Mouse (Mus musculus): Measurements from ENCODE around the gene Mepce. TPM values are rescaled to one million over a fixed set of nuclear protein-coding genes. Genes with fewer than 3 reads are reported as not detected.
"Not testable (repeated sequence)": the region's sequence is repeated elsewhere in the genome, so short reads cannot be mapped to it uniquely, and the experiment has no call there.

Mepce gene
- polyA plus RNA-seq, 1 experiment from 2014 or later, result 10.3 TPM

DNA sequence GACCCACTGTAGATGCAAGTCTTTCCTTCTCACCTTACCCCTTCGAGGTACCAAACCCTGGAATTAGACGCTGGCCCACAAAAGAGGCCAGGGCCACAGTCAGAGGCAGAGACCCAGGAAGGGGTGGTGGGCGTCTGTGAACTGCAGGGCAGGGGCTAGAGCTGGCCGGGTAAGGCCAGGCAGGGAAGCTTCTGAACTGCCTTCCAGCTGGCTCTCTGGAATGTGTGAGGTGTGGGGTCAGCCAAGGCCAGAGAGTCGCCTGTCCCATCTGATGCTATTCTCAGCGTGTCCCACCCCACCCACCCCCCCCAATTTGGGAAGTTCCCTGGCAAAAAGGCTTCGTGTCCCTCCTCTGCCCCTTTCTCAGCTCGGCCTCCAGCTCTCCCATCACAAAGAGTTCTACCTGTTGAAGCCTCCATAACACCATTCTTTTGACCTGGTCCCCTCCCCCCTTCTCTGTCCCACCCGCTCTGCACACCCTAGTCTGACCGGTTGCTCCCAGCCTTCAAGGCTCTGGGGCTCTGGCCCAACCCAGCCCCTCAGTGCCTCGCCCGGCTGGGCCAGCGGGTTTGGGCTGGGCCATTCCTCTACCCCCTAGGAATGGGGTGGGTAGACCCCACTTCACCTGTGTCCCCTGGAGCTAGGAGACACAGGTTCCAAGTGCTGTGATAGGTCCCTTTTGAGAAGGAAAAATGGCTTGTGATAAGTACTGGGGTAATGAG is 34.2 kb downstream of the Mepce start:
- no peaks in the 10 kb centered on the region for H3K27me3 ChIP-seq
- no peak overlapping the region for H3K9ac ChIP-seq
- H3K4me3 ChIP-seq, result no peak overlapping the region
- H3K27ac ChIP-seq, result no peak overlapping the region
- H3K4me1 ChIP-seq, result peaks cover 44% of the 10 kb centered on the region
- H3K4me2 ChIP-seq, result no peak overlapping the region
- no peaks in the 10 kb centered on the region for H3K9me3 ChIP-seq (replicated peaks)
- 87% methylated on average over 13 of the region's 13 CpGs for WGBS
- no peak for ATAC-seq
- H3K36me3 ChIP-seq (ENCODE audit: poor library complexity, severe bottlenecking), result peaks cover 62% of the 10 kb centered on the region

GRCm38 (mm10) chr5:137751988-137752387 is 35.5 kb downstream of the Mepce start:
- peaks cover 44% of the 10 kb centered on the region for H3K4me1 ChIP-seq
- ATAC-seq, result no peak
- peaks cover 57% of the 10 kb centered on the region for H3K36me3 ChIP-seq (ENCODE audit: poor library complexity, severe bottlenecking)
- no peak overlapping the region for H3K27ac ChIP-seq
- H3K9me3 ChIP-seq (replicated peaks), result no peaks in the 10 kb centered on the region
- H3K27me3 ChIP-seq, result no peaks in the 10 kb centered on the region
- 85% methylated on average over 6 of the region's 6 CpGs for WGBS
- no peak overlapping the region for H3K4me3 ChIP-seq
- H3K9ac ChIP-seq, result no peak overlapping the region
- H3K4me2 ChIP-seq, result no peak overlapping the region

- Histone ChIP-seq H3K4me2 (no peak overlapping the region), H3K4me1 (peaks cover 46% of the 10 kb centered on the region), H3K36me3 (ENCODE audit: poor library complexity, severe bottlenecking) (peaks cover 54% of the 10 kb centered on the region), H3K27me3 (no peaks in the 10 kb centered on the region), H3K27ac (no peak overlapping the region), H3K9me3 (replicated peaks) (no peaks in the 10 kb centered on the region), H3K9ac (no peak overlapping the region), H3K4me3 (no peak overlapping the region)
- 93% methylated on average over 13 of the region's 13 CpGs for WGBS
- ATAC-seq, result no peak
These were observed 36.1 kb downstream of the Mepce start for GRCm38 (mm10) chr5:137751221-137751887.

- Histone ChIP-seq H3K36me3 (ENCODE audit: poor library complexity, severe bottlenecking) (peaks cover 44% of the 10 kb centered on the region), H3K4me1 (peaks cover 42% of the 10 kb centered on the region)
- H3K9me3 ChIP-seq (replicated peaks); H3K27me3 ChIP-seq; H3K9ac ChIP-seq; H3K4me3 ChIP-seq; H3K4me2 ChIP-seq; ATAC-seq; H3K27ac ChIP-seq: not testable (repeated sequence)
- WGBS, result 95% methylated on average over 6 of the region's 8 CpGs
These were observed 37.2 kb downstream of the Mepce start for GRCm38 (mm10) chr5:137750212-137750611.

GRCm38 (mm10) chr5:137749196-137749836 is 38.1 kb downstream of the Mepce start:
- Histone ChIP-seq H3K4me2 (peak overlapping the region; percentile 99), H3K27ac (no peak overlapping the region), H3K36me3 (ENCODE audit: poor library complexity, severe bottlenecking) (peaks cover 42% of the 10 kb centered on the region), H3K4me1 (peaks cover 40% of the 10 kb centered on the region), H3K9me3 (replicated peaks) (no peaks in the 10 kb centered on the region), H3K4me3 (no peak overlapping the region), H3K27me3 (no peaks in the 10 kb centered on the region), H3K9ac (no peak overlapping the region)
- ATAC-seq, result no peak
- WGBS, result 85% methylated on average over 6 of the region's 6 CpGs

GRCm38 (mm10) chr5:137748130-137748770 is 39.2 kb downstream of the Mepce start:
- Histone ChIP-seq H3K4me2 (peak overlapping the region; percentile 99), H3K9me3 (replicated peaks) (no peaks in the 10 kb centered on the region), H3K36me3 (ENCODE audit: poor library complexity, severe bottlenecking) (peaks cover 32% of the 10 kb centered on the region), H3K9ac (peak overlapping the region; percentile 84), H3K4me3 (peak overlapping the region; percentile 69), H3K4me1 (peaks cover 40% of the 10 kb centered on the region), H3K27me3 (no peaks in the 10 kb centered on the region), H3K27ac (peak overlapping the region; percentile 7)
- no peak for ATAC-seq
- WGBS, result 32% methylated on average over 5 of the region's 5 CpGs

- no peaks in the 10 kb centered on the region for H3K9me3 ChIP-seq (replicated peaks)
- H3K36me3 ChIP-seq (ENCODE audit: poor library complexity, severe bottlenecking), result peaks cover 24% of the 10 kb centered on the region
- no peaks in the 10 kb centered on the region for H3K27me3 ChIP-seq
- peaks cover 40% of the 10 kb centered on the region for H3K4me1 ChIP-seq
- peak overlapping the region; percentile 84 for H3K9ac ChIP-seq
- peak overlapping the region; percentile 69 for H3K4me3 ChIP-seq
- WGBS, result 6% methylated on average over 26 of the region's 26 CpGs
- ATAC-seq, result no peak
- peak overlapping the region; percentile 94 for H3K27ac ChIP-seq
- peak overlapping the region; percentile 99 for H3K4me2 ChIP-seq
These were observed 40.0 kb downstream of the Mepce start for GRCm38 (mm10) chr5:137747326-137747961.

GRCm38 (mm10) chr5:137746851-137747325 is 40.6 kb downstream of the Mepce start:
- Histone ChIP-seq H3K4me3 (peak overlapping the region; percentile 69), H3K4me1 (peaks cover 41% of the 10 kb centered on the region), H3K9me3 (replicated peaks) (no peaks in the 10 kb centered on the region), H3K4me2 (peak overlapping the region; percentile 99), H3K36me3 (ENCODE audit: poor library complexity, severe bottlenecking) (peaks cover 19% of the 10 kb centered on the region), H3K9ac (peak overlapping the region; percentile 84), H3K27ac (peak overlapping the region; percentile 94), H3K27me3 (no peaks in the 10 kb centered on the region)
- no peak for ATAC-seq
- 1% methylated on average over 16 of the region's 16 CpGs for WGBS

DNA sequence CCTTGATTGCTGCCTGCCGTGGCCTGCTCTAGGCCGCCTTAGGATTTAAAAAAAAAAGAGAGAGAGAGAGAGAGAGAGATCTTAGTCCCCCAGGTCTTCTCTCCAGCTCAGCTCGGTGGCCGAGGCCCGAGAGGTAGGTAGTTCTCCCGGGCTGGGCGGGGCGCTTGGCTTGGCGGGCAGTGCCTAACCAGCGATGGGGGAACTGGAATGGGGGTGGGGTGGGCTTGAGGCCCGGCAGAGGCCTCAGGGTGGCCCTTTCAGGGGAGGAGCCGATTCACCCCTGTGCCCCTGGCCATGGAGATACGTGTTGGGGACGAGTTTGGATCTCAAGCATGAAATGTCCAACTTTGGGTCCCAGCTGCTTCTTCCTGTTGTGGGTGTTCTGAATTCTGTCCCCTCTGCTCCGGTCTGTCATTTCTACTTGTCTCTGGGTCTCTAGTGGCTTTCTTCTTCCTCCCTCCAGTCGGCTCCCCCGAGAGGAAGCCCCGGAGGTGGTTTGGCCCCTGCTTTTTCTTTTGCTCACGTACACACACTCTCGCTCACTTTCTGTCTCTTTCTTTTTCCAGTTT is 41.1 kb downstream of the Mepce start:
- peak overlapping the region; percentile 99 for H3K4me2 ChIP-seq
- 0% methylated on average over 20 of the region's 20 CpGs for WGBS
- peak; percentile 6; the same call in 1 of the 2 replicates for ATAC-seq
- H3K36me3 ChIP-seq (ENCODE audit: poor library complexity, severe bottlenecking), result peaks cover 14% of the 10 kb centered on the region
- H3K9ac ChIP-seq, result peak overlapping the region; percentile 84
- H3K27me3 ChIP-seq, result no peaks in the 10 kb centered on the region
- H3K9me3 ChIP-seq (replicated peaks), result no peaks in the 10 kb centered on the region
- peak overlapping the region; percentile 69 for H3K4me3 ChIP-seq
- H3K27ac ChIP-seq, result peak overlapping the region; percentile 94
- H3K4me1 ChIP-seq, result peaks cover 47% of the 10 kb centered on the region

GRCm38 (mm10) chr5:137745214-137746171 is 42.0 kb downstream of the Mepce start, which contains the start of gene Tsc22d4:
Gene Tsc22d4 (plus strand): TSS chr5:137745730.
- ATAC-seq, result peak; percentile 85

More at GRCm38 (mm10) chr5:137745214-137746171, 42.0 kb downstream of the Mepce start, which contains the start of gene Tsc22d4:
- H3K27me3 ChIP-seq, result no peaks in the 10 kb centered on the region
- peak within 1 kb of the TSS; percentile 99 for H3K4me2 ChIP-seq
- H3K36me3 ChIP-seq (ENCODE audit: poor library complexity, severe bottlenecking), result peaks cover 7% of the 10 kb centered on the region; the same call in 1 of the 2 replicates
- no peaks in the 10 kb centered on the region for H3K9me3 ChIP-seq (replicated peaks)
- peaks cover 48% of the 10 kb centered on the region for H3K4me1 ChIP-seq
- peak within 1 kb of the TSS; percentile 84 for H3K9ac ChIP-seq
- WGBS, result 6% methylated on average over 28 of the region's 28 CpGs
- peak within 1 kb of the TSS; percentile 94 for H3K27ac ChIP-seq
- peak within 1 kb of the TSS; percentile 69 for H3K4me3 ChIP-seq

Data from forebrain, embryonic 13.5 days (tissue).